Mouse (Mus musculus) kidney, adult 18-20 months (tissue): ENCODE measurements at regions not wholly inside any gene's neighbourhood (a gene's known extent, or its start where the extent isn't known, plus 50 kb on each side); places are given as distances from the start of the nearest gene placed in this dataset.

Experiments
- DNase-seq: peaks from one replicate; pipeline ENCODE4 v3.0.0; 2021

- DNase-seq = no peak
Observed at GRCm38 (mm10) chr7:75063816-75064215, 245.2 kb downstream of the Sv2b start.

GRCm38 (mm10) chr7:75050231-75050630 is 258.8 kb downstream of the Sv2b start:
- no peak for DNase-seq

- no peak for DNase-seq
Observed at GRCm38 (mm10) chr7:75049751-75050150, 259.3 kb downstream of the Sv2b start.

- DNase-seq = no peak
Observed at GRCm38 (mm10) chr7:75048822-75049221, 260.2 kb downstream of the Sv2b start.

- DNase-seq = no peak
Observed at GRCm38 (mm10) chr7:75047827-75048226, 261.2 kb downstream of the Sv2b start.

GRCm38 (mm10) chr7:75040871-75041270 is 268.2 kb downstream of the Sv2b start:
- no peak for DNase-seq

- DNase-seq = no peak
Observed at GRCm38 (mm10) chr7:75026191-75026590, 282.9 kb downstream of the Sv2b start.

GRCm38 (mm10) chr7:75021966-75022365 is 287.1 kb downstream of the Sv2b start:
- DNase-seq = no peak

- DNase-seq = no peak
Observed at GRCm38 (mm10) chr7:75018640-75019039, 290.4 kb downstream of the Sv2b start.

- DNase-seq = no peak
Observed at GRCm38 (mm10) chr7:75008481-75008880, 300.6 kb downstream of the Sv2b start.

GRCm38 (mm10) chr7:74990198-74990597 is 318.9 kb downstream of the Sv2b start:
- DNase-seq = no peak

GRCm38 (mm10) chr7:74979479-74979878 is 329.6 kb downstream of the Sv2b start:
- DNase-seq = no peak

- DNase-seq = no peak
Observed at GRCm38 (mm10) chr7:74975986-74976385, 333.1 kb downstream of the Sv2b start.

- DNase-seq = no peak
Observed at GRCm38 (mm10) chr7:74974448-74974847, 334.6 kb downstream of the Sv2b start.

- DNase-seq = no peak
Observed at GRCm38 (mm10) chr7:74944421-74945098, 364.5 kb downstream of the Sv2b start.

GRCm38 (mm10) chr7:74942917-74943316 is 366.1 kb downstream of the Sv2b start:
- DNase-seq = no peak

GRCm38 (mm10) chr7:74942146-74942545 is 366.9 kb downstream of the Sv2b start:
- DNase-seq = no peak

GRCm38 (mm10) chr7:74929142-74929829 is 374.7 kb upstream of the Slco3a1 start:
- DNase-seq = no peak

GRCm38 (mm10) chr7:74928226-74928927 is 373.8 kb upstream of the Slco3a1 start:
- DNase-seq = no peak

- DNase-seq = no peak
Observed at GRCm38 (mm10) chr7:74926729-74927128, 372.1 kb upstream of the Slco3a1 start.

GRCm38 (mm10) chr7:74924156-74924555 is 369.6 kb upstream of the Slco3a1 start:
- DNase-seq = no peak

GRCm38 (mm10) chr7:74908311-74908962 is 353.9 kb upstream of the Slco3a1 start:
- no peak for DNase-seq

- DNase-seq = no peak
Observed at GRCm38 (mm10) chr7:74907391-74907790, 352.8 kb upstream of the Slco3a1 start.
